Comparison of ENCODE assay signal across 10 mouse cellular contexts in the genomic region with DNA sequence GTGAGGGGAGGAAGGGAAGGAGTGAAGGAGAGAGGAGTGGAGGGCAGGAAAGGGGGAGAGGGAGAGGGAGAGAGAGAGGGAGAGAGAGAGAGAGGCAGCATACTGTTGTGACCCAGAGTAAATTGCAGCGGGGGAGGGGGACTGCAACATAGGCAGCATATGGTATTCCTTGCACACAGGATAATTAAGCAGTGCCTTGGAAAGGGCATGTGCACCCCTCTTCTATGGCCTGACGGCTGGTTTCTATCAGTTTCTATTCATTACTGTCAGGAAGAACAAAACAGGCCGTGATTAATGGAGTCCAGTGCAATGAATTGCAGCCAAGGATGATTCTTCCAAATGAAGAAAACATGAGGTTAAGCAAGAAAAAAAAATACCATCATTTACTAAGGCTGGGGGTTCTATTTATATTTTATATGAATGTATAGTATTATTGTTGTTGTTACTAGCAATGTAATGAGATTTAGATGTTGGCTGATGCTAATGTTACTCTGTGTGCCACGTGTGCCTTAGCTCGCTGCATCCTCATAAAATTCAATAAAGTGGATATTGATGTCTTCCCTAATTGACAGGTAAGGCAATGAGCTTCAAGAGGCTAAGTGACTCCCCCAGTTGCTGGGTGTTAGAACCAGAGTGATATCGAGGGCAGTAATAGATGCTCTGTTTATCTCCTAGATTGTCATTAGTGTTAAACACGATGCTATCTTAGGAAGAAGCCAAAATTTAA.
DNase-seq lines count a peak whose midpoint lies in the region; ATAC-seq lines count a peak whose summit lies in the region.
"Had no signal": no experiment of that assay in that cellular context is flagged by ENCODE, and none has a peak within 500 bp of the region (broad histone marks: within the 10 kb centered on the region; RNA-seq: fewer than 3 reads in every experiment).

No protein-coding gene starts in this region.

- H3K27ac ChIP-seq in midbrain, embryonic 11.5 days (ENCODE audit: low read depth, low read length): no peak overlapping the region
- no peak overlapping the region for H3K27ac ChIP-seq in midbrain, embryonic 10.5 days (replicated peaks)
- H3K27ac ChIP-seq in limb, embryonic 10.5 days: no peak overlapping the region
- no peak overlapping the region for H3K27ac ChIP-seq in heart, embryonic 10.5 days
- H3K27ac ChIP-seq: limb, embryonic 12.5 days had no signal

- DNase-seq in adrenal gland, adult (ENCODE audit: inconsistent age in 2 of 2, low spot score in 1 of 2): peak; percentile 8 to 28
- DNase-seq in adrenal gland, adult 8-10 months: no peak
- peak; percentile 81 for DNase-seq in midbrain, embryonic 11.5 days (ENCODE audit: low spot score, missing footprints)
- no peak for DNase-seq in midbrain, embryonic 10.5 days (ENCODE audit: low spot score)
- DNase-seq in limb, embryonic 10.5 days (ENCODE audit: low spot score): peak; percentile 61
- DNase-seq in retina, postnatal 1 day: peak; percentile 71
- DNase-seq in heart, embryonic 10.5 days (ENCODE audit: low spot score): no peak
- no peak for DNase-seq in frontal cortex, postnatal 14 days (ENCODE audit: low spot score in 2 of 2)
- DNase-seq: heart, postnatal 36 days had no signal

- no peak overlapping the region for H3K4me3 ChIP-seq in midbrain, embryonic 11.5 days (ENCODE audit: low read depth, low read length)
- no peak overlapping the region for H3K4me3 ChIP-seq in midbrain, embryonic 10.5 days
- no peak overlapping the region for H3K4me3 ChIP-seq in limb, embryonic 10.5 days
- no peak overlapping the region for H3K4me3 ChIP-seq in heart, embryonic 10.5 days
- H3K4me3 ChIP-seq: limb, embryonic 12.5 days had no signal

- WGBS in midbrain, embryonic 11.5 days: 81% methylated on average over 7 of the region's 7 CpGs
- 88% methylated on average over 7 of the region's 7 CpGs for WGBS in midbrain, embryonic 10.5 days
- 34% methylated on average over 7 of the region's 7 CpGs for WGBS in limb, embryonic 10.5 days
- 64% methylated on average over 7 of the region's 7 CpGs for WGBS in heart, embryonic 10.5 days

- no peaks in the 10 kb centered on the region for H3K27me3 ChIP-seq in midbrain, embryonic 11.5 days (ENCODE audit: control insufficient read depth, insufficient read depth, low read length)
- H3K27me3 ChIP-seq in midbrain, embryonic 10.5 days (ENCODE audit: low read depth, poor library complexity, severe bottlenecking): no peaks in the 10 kb centered on the region
- no peaks in the 10 kb centered on the region for H3K27me3 ChIP-seq in limb, embryonic 10.5 days (ENCODE audit: low read depth, poor library complexity, severe bottlenecking)
- H3K27me3 ChIP-seq in heart, embryonic 10.5 days (ENCODE audit: insufficient read depth, poor library complexity, severe bottlenecking): no peaks in the 10 kb centered on the region
- H3K27me3 ChIP-seq: limb, embryonic 12.5 days had no signal

- H3K9ac ChIP-seq in midbrain, embryonic 11.5 days (ENCODE audit: low read length): no peak overlapping the region
- H3K9ac ChIP-seq: limb, embryonic 12.5 days had no signal

- no peaks in the 10 kb centered on the region for H3K36me3 ChIP-seq in midbrain, embryonic 11.5 days (ENCODE audit: control insufficient read depth, insufficient read depth, low read length)
- no peaks in the 10 kb centered on the region for H3K36me3 ChIP-seq in midbrain, embryonic 10.5 days
- no peaks in the 10 kb centered on the region for H3K36me3 ChIP-seq in limb, embryonic 10.5 days
- H3K36me3 ChIP-seq in heart, embryonic 10.5 days: no peaks in the 10 kb centered on the region
- H3K36me3 ChIP-seq: limb, embryonic 12.5 days had no signal

- peak; percentile 52; the same call in 1 of the 2 replicates for ATAC-seq in midbrain, embryonic 11.5 days (ENCODE audit: low FRiP score)

- no peaks in the 10 kb centered on the region for H3K4me1 ChIP-seq in midbrain, embryonic 11.5 days (ENCODE audit: control insufficient read depth, insufficient read depth, low read length)
- H3K4me1 ChIP-seq in midbrain, embryonic 10.5 days: peaks cover 4% of the 10 kb centered on the region; the same call in 1 of the 2 replicates
- peaks cover 14% of the 10 kb centered on the region for H3K4me1 ChIP-seq in limb, embryonic 10.5 days
- H3K4me1 ChIP-seq in heart, embryonic 10.5 days: no peaks in the 10 kb centered on the region
- H3K4me1 ChIP-seq: limb, embryonic 12.5 days had no signal

- H3K4me2 ChIP-seq in midbrain, embryonic 11.5 days: no peak overlapping the region
- H3K4me2 ChIP-seq: limb, embryonic 12.5 days had no signal

- H3K9me3 ChIP-seq in midbrain, embryonic 11.5 days (ENCODE audit: control insufficient read depth, low read length): no peaks in the 10 kb centered on the region
- no peaks in the 10 kb centered on the region for H3K9me3 ChIP-seq in midbrain, embryonic 10.5 days (replicated peaks)
- H3K9me3 ChIP-seq in limb, embryonic 10.5 days (replicated peaks): no peaks in the 10 kb centered on the region
- H3K9me3 ChIP-seq in heart, embryonic 10.5 days: no peaks in the 10 kb centered on the region
- H3K9me3 ChIP-seq: limb, embryonic 12.5 days had no signal

Comparison
In these comparisons a context has a peak if more than half of its experiments do, and no peak if none do; other contexts are left out.
1. DNase-seq: peak in adrenal gland, adult (2 of 2), midbrain, embryonic 11.5 days (single experiment), limb, embryonic 10.5 days (single experiment) and retina, postnatal 1 day (single experiment); none in adrenal gland, adult 8-10 months (single experiment), midbrain, embryonic 10.5 days (single experiment), heart, embryonic 10.5 days (single experiment) and frontal cortex, postnatal 14 days (0 of 2).